Mouse (Mus musculus) adrenal gland, adult 18-20 months (tissue): ENCODE measurements around the gene Vrtn. TPM values are rescaled to one million over a fixed set of nuclear protein-coding genes. Genes with fewer than 3 reads are reported as not detected.

Experiments
- DNase-seq, 2 experiments: peaks; one replicate each; pipeline ENCODE4 v3.0.0; 2021 to 2022; ENCODE audit warnings: low spot score in 2 of 2
- long read RNA-seq, 2 experiments: library from polyadenylated mRNA; stranded (forward); transcript quantifications; one replicate each; pipeline ENCODE4 v2.0.0; 2021
- total RNA-seq, 2 experiments: library from RNA; stranded (reverse); gene quantifications; 1 replicate in 1 of 2; 2 replicates in 1 of 2; pipeline ENCODE4 v1.2.3; 2021

Vrtn gene
- total RNA-seq, result not detected
- long read RNA-seq, experiment 1, result 0 reads
- long read RNA-seq, experiment 2, result 0 reads

DNA sequence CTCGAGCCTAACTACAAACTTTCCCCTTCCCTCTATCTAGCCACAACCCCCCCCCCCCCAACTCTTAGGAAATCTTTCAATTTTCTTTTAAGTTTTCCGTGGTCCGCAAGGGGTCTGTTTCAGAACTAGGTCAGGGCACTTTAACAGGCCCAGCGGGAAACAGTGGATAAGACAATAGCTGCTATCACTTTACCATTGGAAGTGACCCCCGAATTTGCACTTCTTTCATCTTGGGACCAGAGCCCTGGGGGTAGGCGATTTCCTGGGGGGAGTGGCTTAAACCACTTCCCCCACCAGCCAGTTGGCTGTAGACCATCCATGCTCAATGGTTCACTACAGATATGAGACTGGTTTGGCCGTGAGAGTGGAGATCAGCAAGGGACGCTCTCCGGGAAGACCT lies at the start of gene Vrtn:
Vrtn (plus strand) TSS at position 366 of the 400 bp plus-strand sequence.
- no peak for DNase-seq

DNA sequence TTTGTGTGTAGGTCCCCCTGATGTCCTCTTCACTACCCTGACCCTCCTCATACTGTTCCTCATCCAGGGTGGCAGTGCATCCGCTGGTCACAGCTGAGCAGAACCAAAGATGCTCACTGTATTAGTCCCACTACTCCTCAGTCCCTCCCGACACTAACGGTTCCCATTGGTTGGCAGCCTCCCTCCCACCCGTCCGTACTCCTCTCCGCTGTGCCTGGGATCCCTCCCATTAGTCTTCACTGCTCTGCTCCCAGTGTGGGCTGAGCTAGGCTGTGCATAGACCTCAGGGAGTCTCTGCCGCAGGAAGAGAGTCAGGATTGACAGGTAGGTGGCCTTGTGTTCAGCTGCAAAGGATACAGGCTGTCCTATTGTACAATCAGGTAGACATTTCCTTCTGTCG lies 42.5 kb upstream of the Vrtn start:
- DNase-seq, result no peak

DNA sequence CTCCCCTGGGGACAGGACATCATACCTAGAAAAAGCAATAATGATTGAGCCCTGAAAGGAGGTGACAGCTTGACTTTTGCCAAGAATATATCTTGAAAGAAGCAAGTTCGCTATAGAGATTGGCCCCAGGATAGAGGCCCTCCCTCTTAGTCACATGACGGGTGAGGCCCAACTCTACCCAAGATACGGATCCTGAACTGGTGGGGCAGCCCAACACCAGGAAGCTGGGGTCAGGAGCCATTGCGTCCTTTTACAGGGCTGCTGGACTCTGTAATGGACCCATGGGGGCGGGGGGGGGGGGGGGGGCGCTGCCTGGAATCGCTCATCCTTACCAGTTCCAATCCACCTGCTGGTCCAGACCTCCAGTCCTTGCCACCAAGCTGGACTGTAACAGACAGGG lies 36.8 kb upstream of the Vrtn start:
- DNase-seq, result no peak

DNA sequence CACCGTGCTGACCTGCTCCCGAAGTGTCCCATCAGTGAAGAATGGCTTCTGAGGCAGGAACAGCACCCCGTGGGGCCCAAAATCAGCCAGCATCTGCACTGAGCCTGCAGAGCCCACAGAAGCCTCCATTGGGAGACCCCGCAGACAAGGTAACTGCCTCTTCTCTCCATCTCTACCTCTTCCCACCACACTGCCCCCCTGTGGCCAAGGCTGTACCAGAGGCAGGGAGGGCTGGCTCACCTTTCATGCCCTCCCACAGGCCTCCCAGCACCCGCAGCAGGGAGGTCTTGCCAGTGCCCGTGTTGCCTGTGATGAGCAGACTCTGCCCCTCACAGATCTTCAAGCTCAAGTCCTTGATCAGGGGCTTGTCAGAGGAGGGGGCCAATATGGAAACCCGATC lies 35.0 kb upstream of the Vrtn start:
- DNase-seq, result no peak

DNA sequence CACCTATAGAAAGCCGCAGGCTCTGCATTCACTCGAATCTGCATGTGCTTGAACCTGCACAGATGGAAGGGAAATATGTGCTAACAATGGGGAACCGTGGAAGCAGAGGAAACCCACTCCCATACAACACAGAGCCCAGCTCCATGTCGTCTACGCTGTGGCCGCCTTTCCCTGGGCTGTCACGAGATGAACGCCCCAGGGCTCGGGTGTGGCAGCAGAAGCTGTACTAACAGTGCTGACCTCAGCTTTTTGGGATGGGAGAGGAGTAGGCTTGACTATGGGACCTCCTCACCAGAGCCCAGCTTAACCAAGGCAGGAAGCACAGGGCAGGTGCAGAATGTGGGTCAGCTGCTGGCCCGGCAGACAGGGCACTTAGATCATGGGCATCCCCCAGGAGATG lies 29.1 kb upstream of the Vrtn start:
- DNase-seq, result no peak

DNA sequence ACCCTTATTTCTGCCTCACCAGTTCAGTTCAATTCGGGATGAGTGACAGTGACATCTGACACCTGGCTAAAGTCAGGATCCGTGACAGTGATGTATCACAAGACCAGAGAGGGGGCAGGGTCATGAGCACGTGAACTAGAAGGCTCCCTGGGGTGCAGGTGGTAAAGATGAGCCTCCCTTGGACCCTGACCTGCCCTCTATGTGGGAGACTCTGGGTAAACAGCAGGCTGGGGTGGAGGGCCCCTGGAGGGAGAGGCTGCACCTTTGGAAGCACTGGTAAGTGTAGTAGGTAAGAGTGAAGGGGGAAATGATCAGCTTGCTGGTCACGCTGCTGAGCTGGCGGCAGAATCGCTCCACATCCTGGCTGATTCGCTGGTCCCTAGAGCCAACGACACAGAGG lies 28.3 kb upstream of the Vrtn start:
- no peak for DNase-seq

DNA sequence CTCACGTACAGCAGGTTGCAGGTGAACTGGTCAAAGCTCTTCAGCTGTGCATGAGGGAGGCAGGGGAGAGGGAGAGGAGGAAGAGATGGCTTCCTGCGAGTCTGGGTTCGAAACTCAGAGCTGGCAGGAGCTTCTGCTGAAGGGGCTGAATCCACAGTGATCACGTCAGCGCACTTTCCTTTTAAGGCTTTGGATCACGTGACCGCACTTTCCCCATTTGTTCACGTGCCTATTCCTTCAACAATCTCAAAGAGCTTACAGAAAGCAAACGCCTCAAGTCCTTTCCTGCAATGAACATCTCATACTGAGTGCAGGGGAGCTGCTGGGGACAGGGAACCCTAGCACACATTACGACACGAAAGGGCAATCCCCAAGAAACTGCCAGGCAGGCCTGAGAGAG lies 26.8 kb upstream of the Vrtn start:
- DNase-seq, result no peak

DNA sequence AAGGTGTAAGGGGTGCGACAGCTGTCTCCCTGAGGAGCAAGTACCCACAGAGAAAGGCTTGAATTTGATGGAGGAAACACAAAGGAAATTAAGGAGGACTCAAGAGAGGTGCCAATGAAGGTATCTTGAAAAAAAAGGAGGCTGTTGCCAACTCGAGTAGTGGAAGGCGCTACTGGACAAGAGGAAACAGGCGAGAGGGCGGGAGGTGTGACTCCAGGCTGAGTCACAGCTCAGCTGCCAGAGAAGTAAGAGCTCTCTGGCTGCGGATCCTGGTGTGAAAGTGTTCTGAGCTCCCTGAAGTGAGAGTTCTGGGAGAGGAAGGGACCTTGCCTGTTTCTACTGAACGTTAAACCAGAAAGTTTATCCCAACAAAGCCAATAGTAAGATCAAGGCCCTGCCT lies 26.3 kb upstream of the Vrtn start:
- peak in 1 of 2 experiments; percentile 14 for DNase-seq

DNA sequence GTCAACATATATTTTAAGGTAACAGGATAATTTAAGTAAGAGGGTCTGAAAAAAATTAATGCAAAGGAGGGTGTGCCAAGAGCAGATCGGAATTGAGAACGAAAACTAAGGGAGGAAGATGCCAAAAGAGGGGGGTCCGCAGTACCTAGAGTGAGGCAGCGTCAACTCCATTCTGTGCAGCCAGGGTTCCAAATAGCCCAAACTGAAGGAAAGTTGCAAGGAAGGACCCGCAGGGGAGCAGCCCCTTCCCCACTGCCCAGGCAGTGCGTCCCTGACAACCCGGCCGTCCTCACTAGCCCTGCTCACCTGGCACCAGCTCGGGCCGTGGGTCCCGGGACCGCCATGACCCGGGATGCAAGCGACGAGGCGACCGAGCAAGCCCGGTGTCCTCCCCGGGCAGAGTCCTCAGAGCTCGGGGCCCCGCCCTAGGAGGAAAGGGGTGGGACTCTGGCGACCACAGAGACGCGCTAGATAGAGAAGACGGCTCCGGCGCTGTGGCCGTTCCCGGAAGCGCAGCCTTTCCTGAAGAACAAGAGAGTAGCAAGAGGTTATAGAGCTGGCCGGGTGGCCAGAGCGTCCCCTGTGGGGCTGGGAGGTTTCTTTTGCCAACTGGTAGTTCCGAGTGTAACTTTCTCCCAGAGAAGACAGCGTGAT lies 23.7 kb upstream of the Vrtn start, which contains the start of gene Abcd4:
Abcd4 (minus strand) TSS at position 437 of the 654 bp plus-strand sequence.
- peak; percentile 86 to 89 for DNase-seq

DNA sequence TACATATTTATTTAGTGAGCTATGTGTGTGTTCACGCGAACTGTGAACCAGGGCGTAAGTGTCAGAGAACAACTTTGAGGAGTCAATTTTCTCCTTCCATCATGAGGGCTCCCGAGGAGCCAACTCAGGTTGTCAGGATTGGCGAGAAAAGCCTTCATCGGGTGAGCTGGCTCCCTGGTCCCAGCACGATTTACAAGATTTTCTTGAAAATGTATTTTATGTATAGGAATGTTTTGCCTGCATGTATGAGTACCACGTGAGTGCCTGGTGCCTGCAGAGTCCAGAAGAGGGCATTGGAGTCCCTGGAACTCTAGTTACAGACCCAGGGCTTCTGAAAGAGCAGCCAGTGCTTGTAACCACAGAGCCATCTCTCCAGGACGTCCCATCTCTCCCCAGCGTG lies 23.2 kb upstream of the Vrtn start:
- peak in 1 of 2 experiments; percentile 10 for DNase-seq

DNA sequence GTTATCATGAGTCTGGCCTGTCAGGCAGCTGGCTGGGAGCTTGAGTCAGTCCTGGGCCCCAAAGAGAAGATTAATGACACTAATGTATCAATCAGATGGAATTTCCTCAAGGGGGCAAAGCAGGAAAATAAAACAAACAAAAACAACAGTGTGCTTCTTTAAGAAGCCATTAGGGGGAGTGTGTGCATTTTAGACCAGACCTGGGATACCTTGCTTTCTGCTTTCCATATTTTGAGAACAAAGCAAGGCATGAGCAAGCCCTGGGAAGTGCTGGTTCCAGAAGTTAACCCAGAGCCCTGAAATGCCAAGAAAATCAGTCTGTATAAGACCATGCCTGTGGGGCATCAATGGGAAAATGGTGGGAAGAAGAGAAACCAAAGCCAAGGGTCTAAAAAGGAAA lies 19.8 kb upstream of the Vrtn start:
- DNase-seq, result no peak

DNA sequence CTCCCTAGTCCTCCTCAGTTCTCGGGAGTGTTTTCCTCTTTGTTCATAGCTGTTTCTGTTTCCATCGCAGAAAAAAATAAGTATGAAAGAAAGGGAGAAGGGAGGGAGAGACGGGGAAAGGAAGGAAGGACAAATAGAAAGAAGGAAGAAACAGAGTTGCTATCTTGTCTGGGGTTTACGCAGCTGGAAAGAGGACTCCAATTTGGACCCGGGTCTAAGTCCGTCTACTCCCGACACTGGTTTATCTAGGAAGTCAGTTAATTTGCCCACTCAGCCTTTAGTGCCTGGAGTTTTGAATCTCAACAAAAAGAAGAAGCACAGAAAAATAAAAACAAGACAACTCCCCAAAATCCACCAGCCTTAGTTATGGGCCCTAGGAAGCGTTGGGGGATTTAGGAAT lies 16.2 kb upstream of the Vrtn start:
- no peak for DNase-seq

DNA sequence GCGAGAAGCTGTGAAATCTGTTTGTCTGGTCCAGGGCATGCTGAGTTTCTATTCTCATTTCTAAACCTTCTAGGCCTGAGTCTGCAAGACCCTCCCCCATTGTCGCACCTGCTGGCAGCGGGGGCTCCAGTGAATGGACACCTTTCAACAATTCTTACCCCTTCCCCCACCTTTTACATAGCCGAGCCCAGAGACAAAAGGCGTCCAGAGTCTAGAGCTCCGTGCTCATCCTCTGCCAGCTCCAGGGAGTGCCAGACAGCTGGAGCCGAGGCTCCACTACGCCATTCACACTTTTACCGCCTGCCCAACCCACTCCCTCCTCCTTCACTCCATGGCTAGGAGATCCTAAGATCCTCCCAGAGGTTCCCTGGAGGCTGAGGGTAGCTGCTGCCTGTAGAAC lies 15.7 kb upstream of the Vrtn start:
- no peak for DNase-seq

DNA sequence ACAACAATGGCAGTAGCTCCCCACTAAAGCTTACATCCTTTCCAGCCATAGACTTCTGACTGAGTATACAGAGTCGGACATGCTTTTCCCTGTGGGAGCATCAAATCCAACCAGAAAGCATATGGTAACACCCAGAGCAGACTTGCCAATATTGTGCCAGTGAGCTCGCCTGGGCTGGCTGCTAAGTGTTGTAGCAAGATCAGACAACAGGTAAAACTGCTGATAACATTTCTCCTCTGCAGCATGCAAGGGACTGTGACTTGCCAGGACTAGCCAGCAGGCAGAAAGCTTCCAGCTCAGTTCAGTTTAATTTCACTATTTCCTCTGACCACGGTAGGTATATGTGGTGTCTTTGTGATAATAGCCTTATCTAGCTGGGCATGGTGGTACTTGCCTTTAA lies 9.0 kb upstream of the Vrtn start:
- DNase-seq, result no peak

DNA sequence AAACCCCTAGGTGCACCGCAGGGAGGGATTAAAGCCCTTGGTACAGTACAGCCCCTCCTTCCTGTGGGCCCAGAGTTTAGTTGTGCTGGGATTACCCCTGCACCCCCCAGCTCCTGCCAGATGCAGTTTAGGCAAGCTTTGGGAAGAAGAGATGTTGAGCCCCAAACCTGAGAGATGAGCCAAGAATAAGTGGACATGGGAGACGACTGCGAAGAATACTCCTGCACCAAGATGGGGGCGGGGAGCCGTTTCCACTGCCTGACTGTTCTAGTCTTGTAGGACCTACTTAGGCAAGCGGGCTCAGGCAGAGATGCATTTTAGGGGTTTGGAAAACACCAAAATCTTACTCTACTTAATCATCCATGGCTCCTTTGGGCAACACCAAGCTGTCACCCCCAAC lies 566 bp upstream of the Vrtn start:
- DNase-seq, result no peak

DNA sequence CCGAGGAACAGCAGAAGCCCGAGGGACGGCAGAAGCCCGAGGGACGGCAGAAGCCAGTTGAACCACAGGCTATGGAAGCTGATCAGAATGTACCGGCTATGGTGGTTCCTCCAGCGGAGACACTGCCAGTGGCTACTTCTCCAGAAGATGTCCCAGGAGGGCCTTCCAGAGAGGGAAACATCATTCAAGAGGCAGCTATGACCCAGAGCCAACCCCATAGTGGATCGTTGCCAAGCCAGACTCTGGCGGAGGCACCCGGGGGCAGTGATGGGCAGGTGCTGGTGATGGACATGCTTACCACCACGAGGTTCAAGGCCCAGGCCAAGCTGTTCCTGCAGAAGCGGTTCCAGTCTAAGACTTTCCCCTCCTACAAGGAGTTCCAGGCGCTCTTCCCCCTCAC lies 9.4 kb downstream of the Vrtn start:
- no peak for DNase-seq

DNA sequence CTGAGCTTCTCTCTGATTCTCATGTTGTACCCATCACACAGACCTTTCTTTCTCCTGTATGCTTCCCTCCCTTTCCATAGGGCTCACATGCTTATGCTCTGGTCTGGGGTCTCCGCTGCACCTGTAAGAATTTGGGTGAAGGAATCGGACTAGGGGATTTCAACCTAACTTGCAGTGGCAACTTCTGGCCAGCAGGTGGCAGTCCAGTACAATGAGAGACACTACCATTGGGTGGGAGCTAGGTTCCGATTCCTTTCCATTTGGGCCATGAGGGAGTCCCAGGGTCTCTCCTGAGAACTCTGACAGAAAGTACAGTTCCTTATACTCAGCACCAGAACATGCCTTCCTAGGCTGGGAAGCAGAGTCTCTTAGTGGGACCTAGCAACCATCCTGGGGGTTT lies 13.1 kb downstream of the Vrtn start:
- peak; percentile 58 to 72 for DNase-seq

DNA sequence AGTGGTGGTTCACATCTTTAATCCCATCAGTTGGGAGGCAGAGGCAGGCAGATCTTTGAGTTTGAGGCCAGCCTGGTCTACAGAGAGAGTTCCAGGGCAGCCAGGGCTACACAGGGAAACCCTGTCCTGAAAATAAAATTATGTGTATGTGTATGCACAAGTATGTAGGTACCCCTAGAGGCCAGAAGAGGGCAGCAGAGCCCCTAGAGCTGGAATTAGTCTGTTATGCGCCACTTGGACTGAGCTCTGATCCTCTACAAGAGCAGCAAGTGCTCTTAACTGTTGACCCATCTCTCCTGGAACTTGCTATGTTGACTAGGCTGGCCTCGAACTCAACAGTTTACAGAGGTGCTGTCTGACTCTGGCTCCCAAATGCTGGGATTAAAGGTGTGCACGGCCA lies 29.7 kb downstream of the Vrtn start:
- no peak for DNase-seq

DNA sequence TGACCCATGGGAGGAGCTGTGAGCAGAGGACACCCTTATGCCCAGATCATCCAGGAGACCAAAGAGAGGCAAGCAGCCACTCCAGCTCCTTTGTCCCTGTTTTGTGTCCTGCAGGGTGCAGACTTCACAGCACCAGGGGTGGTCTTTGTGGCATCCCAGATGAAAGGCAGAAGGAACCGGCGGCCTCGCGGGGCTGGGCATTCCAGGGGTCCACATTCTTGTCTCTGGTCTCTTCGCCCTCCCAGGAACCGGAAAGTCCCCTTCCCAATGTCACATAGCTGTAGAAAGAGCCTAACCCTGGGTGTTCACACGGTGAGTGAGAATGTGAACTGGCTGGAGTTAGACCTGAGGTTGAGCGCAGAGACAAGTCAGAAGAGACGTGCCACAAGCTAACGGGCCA lies 30.8 kb downstream of the Vrtn start:
- no peak for DNase-seq

DNA sequence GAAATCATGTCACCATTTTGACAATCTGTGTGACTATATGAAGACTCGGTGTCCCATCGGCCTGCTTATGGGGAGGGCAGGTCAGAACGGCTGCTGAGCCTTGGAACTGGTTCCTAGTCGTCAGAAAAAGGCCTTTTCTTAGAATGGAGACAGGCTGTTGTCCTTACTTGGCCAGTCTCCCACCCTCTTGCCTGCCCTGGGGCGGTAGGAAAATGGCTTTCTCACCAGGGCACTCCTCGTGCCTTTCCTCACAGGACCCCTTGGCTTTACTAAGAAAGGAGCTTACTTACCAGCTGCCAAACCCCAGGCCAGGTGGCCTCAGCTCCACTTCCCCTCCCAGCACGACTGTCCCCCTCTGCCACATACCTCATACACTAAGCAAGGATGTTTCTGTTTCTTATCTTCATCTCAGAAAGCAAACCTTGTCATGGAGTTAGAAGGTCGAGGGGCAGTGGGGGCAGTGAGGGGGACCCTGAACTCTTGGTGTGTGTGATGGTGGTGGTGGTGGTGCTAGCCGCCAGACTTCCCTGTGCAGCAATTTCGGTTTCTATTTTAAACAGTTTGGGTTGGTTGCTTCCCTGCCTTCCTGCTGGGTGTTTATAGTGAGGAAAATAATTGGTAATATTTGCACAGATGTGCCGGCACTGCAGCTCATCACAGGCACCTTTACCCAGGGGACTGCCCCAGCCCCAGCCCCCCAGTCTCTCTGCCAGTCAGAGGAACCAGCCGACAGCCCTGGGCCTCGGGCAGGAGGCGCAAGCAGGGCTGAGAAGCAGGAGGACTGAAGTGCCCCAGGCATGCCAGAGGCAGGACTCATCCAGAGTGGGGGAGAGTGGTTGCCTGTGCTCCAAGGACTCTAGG lies 34.1 kb downstream of the Vrtn start:
- DNase-seq, result no peak

DNA sequence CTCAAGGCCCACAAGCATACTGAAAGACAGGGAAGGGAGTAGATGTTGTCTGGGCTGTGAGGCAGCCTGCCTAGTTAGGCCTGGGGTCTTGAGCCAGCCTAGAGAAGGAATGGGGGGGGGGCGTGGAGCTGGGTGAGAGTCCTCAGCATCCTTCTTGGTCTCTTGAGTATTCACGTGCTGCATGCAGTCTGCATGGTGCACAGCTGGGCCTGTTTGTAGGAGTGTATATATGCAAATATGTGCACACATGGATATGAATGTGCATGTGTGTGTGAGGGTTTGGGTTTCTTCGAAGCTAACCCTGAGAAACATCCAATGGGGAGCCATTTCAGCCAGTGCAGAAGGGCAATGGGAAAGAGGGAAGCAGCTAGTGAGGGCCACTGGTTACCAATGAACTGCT lies 35.2 kb downstream of the Vrtn start:
- DNase-seq, result no peak

DNA sequence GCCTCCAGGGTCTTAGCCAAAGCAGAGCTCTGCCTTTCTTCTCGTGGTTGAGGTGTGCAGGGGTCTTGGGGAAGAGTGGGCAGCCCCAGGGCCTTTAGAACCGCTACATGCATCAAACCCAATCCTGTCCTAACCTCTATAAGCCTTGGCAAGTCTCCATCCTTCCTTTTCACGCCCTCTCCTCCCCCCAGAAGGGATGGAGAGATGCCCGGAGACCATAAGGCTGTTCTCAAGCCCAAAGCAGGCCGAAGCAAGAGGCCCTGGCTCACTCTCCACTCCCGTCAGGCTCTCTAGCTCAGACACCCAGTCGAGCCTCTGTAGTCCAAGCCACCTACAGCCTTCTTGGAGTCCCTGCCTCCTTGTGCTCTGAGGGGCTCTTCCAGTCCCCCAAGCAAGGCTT lies 43.8 kb downstream of the Vrtn start:
- DNase-seq, result no peak

DNA sequence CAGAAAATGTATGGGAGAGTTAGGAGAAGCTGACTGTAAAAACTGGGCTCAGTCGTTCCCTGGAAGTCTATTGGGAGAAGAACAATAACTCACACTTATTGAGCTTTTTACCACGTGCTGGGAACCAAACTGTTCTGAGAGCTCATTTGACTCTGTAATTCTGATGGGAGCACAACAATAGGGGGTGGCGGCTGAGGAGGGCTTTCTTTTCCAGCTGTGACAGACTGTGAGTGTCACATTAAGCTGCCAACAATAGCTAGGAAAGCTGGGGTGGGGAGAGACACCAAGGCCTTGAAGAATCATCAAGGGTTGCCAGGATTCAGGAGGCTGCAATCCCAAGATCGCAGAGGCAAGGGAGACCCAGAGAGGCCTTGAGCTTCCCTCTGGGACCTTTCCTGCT lies 45.4 kb downstream of the Vrtn start:
- DNase-seq, result no peak
